Mouse (Mus musculus): ENCODE data around the gene Ggt6.
"Not testable (repeated sequence)": the region's sequence is repeated elsewhere in the genome, so short reads cannot be mapped to it uniquely, and the experiment has no call there.

The Ggt6 gene

DNA sequence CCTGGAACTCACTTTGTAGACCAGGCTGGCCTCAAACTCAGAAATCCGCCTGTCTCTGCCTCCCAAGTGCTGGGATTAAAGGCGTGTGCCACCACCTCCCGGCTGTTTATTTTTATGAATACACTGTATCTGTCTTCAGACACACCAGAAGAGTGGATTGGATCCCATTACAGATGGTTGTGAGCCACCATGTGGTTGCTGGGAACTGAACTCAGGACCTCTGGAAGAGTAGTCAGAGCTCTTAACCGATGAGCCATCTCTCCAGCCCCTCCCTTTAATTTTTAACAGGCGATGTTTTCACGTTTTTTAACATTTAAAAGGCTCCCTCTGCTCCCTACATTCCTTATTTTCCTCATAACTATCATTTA, 5.3 kb downstream of the Ggt6 start:
- not testable (repeated sequence) for DNase-seq (ENCODE audit: low spot score)

DNA sequence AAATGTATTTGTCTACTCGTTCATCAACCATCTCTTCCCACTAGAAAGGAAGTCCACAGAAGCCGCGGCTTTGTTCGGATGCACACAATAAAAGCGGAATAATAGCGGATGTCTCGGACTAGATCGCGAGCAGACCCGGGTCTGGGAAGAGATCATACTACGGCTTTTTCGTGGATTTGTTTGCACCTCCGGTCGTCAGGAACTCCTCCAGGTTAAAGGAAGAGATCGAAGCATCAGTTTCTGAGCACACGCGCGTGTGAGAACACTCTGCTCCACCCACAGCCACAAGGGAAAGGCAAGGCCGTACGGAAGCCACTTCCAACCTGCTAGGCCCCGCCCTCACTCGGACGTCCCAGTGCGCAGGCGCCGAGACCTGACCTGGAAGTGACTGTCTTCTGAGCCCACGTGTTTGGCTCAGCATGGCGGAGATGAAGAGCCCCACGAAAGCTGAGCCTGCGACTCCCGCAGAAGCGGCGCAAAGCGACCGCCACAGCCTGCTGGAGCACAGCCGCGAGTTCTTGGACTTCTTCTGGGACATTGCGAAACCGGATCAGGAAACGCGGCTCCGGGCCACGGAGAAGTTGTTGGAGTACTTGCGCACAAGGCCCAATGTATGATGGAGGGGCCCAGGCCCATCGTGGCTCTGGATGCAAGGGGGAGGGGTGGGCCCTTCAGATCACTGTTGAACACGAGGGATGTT, 5.8 kb downstream of the Ggt6 start, which contains the start of gene Mybbp1a:
Gene Mybbp1a (plus strand): TSS at position 391 of the 700 bp plus-strand sequence.
- DNase-seq (ENCODE audit: low spot score), result peak; percentile 99

DNA sequence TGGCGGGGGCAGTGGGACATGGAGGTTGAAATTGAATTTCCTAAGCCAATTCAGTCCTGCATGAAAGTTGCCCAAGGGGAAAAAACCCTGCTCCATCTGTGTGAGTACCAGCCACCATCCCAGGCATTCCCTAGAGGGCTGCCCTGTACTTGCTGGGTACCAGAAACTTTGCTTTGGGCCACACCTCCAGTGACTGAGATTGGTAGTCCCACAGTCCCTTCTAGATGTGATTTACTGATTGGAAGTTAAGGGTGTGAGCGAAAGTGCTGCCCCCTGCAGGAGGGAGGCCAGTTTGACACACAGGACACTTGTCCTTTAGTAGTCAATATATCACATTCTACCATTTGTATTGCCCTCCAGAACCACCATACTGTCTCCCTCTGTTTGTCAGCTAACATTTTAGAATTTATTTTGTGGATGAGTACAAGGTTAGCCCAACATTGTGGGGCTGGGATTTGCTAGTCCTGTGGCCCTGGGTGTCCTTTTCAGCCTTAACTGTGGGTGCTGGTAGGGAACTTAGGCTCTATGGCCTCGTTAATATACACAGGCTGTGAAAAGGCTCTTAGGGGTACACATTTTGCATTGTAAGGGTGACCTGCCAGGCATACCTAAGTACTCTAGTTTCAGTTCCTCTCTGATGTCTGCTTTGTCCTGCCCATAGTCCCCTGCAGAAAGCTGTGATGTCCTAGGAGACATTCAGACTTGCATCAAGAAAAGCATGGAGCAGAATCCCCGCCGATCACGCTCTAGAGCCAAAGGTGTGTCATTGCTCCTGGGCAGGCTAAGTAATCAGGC, 11.2 kb downstream of the Ggt6 start:
- DNase-seq (ENCODE audit: low spot score), result no peak

DNA sequence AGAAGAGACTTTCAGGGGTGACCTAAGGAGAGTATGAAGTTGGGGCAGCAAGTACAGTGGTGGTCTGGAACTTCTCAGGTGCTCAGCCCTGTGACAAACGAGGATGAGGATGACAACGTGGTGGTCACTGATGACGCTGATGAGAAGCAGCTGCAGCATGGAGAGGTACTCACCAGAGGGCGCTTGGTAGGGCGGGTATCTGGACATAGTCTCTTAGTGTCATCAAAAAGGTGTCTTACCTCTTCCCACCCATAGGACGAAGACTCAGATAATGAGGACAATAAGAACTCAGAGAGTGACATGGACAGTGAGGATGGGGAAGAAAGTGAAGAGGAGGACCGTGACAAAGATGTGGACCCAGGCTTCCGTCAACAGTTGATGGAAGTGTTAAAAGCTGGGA, 12.1 kb downstream of the Ggt6 start:
- DNase-seq (ENCODE audit: low spot score), result no peak

DNA sequence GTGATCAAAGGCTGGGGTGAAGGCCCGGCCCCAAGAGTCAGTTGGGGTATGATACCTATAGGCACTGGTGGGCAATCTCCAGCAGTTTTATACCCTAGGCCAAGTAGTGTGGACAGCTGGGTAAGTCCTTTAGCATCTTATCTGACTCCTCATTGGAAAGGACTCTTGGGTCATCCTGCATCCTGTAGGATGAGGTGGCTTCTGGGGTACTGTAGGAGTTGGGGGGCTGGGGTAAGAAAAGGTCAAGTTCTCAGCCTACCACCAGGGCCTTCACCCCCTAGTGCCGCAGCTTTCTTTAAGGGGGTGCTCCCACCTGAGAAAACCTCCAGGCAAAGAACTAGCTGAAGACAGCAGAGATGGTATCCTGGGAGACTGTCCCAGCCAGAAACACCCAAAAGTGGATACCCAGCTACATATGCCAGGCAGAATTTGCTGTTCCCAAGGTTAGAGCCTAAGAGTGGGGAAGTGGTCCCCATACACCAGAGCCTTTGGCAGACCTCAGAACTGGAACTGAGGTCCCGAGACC, 16.9 kb downstream of the Ggt6 start:
- no peak for DNase-seq (ENCODE audit: low spot score)

DNA sequence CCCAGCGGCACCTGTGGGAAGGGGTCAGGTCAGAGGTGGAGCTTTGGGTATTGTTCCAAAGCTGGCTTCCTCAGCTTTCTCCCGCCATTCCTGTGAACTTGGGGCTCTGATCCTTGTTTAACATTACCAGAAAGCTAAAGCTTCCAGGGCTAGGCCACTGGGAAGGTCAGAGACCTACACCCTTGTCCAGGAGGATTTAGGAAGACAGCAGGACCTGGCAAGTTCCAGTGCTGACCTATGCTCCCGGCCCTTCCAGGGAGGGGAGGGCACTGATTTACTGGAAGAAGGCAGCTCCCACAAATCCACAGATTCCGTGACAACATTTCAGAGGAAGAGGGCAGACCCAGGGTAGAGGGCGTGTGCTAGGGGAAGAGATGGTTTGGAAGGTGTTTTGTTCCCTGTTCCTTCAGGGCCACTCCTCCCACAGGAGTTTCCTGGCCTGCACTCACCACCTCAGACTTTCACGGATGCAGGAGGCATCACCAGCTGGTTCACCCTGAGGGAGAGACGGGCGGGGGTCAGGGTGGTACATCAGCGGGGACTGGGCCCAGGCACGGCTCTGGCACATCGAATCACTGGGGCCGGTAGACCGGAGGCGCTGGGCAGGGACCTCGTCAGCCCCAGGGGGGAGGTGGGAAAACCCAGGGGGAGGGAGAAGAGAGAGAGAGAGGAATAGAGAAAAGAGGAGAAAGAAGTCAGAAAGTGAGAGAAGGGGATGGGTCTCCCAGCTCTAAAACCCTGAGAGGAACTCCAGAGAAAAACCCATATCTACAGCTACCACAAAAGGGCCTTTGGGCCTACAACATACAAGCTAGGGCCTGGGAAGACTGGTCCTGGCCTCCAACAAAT, 18.0 kb downstream of the Ggt6 start:
- no peak for DNase-seq (ENCODE audit: low spot score)

DNA sequence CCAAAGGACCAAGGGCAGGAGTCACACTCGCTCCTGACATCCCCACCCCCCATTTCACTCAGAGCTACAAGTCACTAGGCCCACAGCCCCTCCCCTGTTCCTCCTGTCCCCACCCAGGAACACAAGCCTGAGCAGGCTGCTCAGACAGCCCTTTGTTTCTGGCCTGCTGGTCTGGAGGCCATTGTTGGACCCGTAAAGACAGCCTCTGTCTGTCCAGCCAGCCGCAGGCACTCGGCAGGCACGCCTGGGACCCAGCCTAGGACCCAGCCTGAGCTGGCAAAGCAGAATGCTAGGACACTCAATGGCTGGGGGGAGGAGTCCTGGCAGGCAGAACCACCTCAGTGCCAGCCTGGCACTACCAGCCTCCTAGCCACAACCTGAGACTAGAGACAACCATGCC, 20.4 kb downstream of the Ggt6 start:
- DNase-seq (ENCODE audit: low spot score), result no peak

DNA sequence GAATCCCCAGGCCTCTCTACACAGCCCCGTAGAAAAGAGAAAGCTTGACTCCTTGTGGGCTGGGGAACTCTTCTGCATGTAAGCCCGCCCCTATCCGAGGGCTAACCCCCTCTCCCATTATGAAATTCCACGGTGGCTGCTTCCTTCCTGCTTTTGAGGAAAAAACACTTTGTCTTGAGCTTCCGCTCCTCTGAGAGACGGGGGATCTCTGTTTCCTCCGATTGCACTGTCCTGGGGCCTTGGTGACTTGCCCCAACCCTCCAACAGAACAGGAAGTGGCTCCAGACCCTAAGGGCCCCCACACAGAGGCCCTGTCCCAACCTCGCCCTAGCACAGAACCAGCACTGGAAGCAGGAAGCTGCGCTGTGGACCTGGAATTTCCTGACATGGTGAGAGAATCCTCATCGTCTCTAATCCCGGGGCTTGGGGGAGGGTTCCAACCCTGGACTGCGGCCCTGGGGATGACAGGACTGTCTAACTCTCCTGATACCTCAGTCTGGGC, 22.7 kb downstream of the Ggt6 start:
- no peak for DNase-seq (ENCODE audit: low spot score)

DNA sequence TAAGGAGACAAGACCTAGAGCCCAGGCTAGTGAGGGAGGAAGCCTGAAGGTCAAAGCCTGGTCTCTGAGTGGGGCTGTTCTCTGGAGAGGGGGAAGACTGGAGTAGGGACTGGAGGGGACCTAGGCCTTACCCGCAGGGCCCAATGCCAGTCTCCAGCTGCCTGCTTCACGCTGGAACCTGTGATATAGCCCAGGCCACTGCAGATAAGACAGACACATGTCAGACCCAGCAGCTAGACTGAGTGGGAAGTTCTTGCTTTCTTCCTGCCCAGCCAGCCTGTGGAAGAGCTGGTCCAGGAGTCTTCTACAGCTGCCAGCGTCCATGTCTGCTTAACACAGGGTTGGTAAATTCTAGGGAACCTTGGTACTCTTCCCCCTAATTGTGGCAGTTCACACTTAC, 23.2 kb downstream of the Ggt6 start:
- DNase-seq (ENCODE audit: low spot score), result no peak

DNA sequence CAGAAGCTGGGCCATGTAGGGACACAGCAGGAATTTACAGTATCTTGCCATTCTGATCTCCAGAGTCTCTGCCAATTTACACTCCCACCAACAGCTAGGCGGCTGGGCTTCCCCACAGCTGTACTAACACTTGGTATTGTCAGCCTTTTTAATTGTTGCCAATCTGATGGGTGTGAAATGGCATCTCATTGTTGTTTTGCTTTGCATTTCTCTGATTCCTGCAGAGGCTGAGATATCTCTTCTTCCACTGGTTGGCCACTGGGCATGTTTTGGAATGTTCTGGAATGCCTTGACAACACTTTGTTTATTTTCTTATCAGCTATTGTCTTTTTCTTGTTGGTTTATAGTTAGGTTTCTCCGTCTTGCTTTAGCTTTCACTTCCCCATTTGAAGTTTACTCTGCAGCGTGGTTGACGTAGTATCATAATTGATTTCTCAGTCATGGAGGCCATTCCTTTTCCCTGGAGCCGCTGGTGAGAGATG, 26.2 kb downstream of the Ggt6 start:
- DNase-seq (ENCODE audit: low spot score), result no peak

DNA sequence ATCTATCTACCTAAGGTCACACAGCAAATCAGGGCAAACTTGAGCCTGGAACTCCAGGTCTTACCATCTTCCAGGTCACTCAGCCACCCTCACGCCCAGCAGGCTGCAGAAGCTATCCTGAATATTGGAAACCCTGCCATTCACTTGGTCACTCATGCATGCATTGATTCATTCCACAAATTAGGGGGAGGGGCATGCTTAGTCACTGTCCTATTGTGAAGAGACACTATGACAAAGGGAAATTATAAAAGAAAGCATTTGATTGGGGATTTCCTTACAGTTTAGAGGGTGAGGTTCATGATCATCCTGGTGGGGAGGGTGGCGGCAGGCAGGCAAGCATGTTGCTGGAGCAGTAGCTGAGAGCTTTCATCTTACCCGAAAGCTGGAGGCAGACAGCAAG, 29.5 kb downstream of the Ggt6 start:
- no peak for DNase-seq (ENCODE audit: low spot score)

DNA sequence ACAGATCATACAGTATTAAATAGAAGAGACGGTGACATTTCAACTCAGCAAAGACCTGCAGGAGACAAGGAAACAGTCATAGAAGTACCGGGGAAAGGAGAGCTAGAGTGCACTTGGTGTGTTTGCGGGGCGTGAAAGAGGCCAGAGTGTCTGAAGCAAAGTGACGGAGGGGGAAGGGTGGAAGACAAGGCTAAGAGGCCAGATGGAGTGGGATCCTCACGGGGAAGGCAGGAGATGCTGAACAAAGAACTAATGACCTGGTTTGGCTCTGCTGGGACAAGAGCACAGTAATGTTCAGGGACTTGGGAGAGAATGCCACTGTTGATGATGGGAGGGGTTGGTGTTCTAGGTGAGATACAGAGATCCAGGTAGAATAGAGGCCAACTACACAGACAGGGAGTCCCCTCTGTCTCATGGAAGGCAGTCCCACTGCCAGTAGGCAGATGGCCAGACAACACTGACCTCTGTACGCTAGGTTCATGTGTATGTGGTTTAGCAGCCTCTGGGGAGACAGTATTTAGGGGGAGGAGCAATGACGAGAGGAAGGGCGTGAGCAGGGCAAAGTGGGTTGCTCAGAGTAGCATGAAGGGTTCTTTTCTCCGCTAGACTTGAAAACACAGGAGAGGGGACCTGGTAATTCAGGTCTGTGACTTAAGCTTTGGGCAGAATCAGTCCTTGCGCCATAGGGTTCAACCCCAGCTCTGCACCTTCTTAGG, 30.8 kb downstream of the Ggt6 start:
- DNase-seq (ENCODE audit: low spot score), result no peak

DNA sequence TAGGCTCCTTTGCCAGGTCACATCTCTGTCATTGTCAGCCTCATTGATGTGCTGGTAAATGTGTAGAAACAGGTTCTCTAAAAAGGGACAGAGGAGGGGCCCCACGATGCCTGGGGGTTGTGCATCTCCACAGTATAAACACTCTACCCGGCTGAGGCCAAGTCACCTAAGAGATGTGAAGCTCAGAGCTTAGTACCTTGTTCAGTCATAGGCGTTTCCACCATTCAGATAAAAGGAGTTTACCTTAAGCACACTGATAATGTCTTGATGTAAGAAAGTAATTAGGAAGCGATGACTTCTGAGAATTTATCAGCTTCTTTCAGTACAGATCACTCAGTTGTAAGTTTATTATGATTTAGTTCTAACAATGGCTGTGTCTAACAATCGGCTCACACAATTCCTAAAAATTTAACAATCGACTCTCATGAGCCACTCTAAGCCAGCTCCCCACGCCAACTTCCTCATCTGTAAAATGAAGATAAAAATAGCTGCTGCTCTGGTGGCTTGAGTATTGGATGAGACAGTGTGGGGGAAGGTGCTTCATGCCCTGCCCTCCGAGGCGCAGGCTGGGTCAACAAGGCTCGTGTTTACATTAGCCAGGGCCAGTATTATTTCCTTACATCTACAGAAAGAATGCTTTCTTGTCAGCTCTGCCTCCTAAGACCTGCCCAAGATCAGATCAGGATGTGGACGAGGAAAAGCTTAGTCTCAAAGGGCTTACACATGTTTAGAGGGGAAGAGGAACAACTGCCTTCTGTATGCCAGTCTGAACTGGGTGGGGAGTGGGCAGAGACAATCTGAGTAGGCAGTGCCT, 31.6 kb downstream of the Ggt6 start:
- peak; percentile 49 for DNase-seq (ENCODE audit: low spot score)

DNA sequence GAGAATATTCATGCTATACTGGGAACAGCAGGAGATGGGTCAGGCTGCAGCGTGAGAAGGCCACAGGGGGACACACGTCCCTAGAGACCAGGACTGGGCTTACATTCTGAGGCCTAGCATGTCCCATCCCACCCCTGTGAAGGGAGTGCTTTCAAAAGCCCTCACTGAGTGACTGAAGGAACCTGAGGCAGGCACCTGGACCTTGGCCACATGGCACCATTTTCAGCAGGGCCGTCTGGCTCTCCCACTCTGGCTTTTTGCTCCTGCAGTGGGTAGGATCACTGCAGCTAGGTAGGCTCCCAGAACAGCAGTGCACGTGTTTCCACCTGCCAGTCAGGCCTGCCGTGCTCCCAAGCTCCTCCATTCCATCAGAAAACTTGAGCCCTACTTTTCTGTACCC, 33.2 kb downstream of the Ggt6 start:
- no peak for DNase-seq (ENCODE audit: low spot score)

DNA sequence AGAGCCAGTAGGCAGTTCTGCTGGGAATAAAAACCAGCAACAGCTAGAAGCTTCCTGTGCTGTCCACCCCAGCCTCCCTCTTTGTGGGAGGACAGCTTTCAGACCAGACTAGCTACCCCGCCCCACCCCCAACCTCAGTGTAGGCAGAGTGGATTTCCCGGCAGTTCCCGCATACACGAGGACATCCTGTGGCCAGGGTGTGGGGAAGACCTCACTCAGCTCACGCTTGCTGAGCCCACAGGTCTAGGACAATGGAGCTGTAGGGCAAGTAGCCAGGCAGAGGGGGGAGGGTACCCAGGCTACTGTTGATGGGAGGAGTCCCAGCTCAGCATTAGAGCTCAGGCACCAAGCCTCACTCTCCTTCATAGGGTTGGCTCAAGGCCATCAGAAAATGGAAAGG, 33.9 kb downstream of the Ggt6 start:
- DNase-seq (ENCODE audit: low spot score), result peak; percentile 53

DNA sequence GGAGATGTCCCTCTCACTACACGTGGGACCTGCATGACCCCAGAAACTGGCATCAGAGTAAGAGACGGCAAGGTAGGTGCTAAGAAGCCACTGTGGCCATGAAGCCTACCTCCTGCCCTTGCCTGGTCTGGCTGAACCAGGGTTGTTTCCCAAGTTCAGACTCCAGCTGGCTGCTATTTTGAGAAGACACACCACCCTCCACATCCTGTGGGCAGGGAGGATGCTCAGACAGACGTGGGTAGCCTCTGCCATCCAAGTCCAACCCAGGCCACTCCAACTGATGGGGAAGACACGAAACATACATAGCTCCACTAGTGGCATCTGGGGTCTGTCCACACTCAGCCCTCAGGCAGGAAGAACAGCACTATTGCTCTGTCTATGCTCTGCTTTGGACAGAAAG, 34.7 kb downstream of the Ggt6 start:
- no peak for DNase-seq (ENCODE audit: low spot score)

DNA sequence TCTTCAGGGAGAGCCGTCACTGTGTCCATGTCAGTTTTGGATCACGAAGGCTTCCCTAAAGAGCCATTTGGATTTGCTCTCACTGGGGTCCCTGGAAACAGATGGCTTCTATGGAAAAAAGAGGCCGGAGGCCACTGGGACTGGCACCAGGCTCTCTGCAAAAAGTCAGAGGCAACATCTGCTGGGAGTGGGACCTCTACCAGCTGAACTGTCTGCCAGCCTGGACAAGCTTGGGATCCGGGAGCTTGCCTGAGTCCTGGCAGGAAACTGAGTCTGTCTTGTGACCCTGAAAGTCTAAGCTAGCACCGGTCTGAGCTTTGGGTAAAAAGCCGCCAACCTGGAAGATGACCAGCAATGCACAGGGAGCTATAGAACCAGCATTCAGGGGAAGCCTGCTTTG, 36.1 kb downstream of the Ggt6 start:
- DNase-seq (ENCODE audit: low spot score), result no peak

DNA sequence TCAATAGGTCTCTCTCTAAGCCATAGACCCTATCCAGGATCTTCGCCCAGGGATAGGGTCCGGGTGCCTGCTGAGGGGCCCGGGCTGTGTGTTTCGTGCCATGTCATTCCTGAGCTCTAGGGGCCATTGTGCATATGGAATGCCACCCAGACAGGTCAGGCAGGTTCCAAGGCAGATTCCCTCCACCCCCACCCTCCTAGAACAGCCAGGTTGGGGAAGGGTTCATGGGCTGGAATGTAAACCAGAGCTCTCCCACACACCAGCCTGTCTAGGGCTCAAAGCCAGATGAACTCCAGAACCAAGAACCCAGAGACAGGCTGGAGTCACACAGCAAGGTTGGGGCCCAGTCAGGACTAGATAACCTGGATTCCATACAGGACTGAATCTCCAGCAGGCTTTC, 38.2 kb downstream of the Ggt6 start:
- DNase-seq (ENCODE audit: low spot score), result peak; percentile 58

DNA sequence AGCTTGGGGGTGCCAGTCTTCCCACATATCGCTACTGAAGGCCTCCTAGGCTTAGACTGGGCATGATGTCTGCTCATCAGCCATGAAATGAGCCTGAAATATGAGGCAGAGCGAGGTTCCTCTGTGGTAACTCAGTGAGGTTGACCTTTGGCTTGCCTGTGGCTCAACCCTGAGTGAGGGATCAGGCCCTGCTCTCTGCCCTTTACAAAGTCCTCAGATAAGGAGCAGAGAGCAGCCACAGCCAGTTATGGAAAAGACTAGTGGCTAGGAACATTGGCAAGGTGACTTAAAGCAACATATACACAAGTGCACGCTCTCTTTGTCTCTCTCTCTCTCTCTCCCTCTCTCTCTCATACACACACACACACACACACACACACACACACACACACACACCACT, 39.6 kb downstream of the Ggt6 start:
- DNase-seq (ENCODE audit: low spot score), result no peak

DNA sequence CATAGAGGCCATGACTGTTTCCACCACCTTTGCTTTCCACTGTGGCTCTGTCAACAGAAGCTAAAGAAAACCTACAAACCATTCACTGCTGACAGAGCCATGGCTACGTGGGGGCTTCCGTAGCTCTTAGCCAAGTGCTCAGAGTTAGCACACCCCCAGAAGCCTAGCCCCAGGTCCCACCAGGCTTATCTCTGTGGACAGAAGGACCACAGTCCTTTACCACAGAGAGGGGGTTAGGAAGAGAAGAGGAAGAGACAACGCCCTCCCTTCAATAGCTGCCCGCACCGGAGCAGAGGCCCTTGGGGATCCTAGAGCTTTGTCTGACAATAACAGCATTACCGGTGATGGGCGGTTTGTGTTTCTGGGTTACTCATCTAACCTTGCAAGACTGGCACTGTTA, 40.1 kb downstream of the Ggt6 start:
- no peak for DNase-seq (ENCODE audit: low spot score)
